Mouse (Mus musculus): Measurements from ENCODE around the gene Uggt1. TPM values are rescaled to one million over a fixed set of nuclear protein-coding genes. Genes with fewer than 3 reads are reported as not detected.

Uggt1 gene
- polyA plus RNA-seq, 1 experiment from 2014 or later = 56.1 TPM

DNA sequence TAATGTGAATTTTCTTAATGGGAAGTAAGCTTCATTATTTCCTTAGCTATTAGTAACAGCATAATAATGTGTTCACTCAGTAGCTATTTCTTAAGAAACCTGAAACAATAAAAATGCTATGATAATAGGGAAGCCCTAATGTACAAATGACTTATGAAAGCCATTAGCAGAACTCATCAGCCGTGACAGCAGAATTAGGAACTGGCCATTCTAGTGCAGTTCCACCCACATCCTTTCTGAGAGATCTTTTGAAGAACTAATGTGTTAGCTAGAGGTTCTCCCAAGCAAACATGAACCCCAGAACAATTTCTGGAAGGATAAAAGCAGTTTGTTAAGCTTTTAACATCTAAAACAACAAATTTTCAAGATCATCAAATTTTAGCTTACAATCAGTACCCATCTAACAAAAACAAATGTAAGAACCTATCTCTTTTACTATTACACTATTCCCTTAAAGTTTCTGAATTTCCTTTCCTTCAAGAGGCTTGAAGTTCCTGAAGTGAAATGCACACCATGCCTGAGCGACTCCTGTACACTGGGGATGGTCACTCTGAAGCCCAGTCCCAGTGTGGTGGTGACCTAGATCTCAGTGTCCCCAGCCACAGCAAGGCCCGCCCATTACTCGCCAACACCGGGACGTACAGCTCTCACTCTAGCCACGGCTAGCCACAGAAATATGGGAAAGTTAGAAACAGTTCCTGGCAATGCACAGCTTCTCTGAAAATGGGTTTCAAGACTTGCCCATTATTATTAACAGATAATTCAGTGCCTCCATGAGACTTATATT is 13.4 kb downstream of the Uggt1 start:
- Histone ChIP-seq H3K4me3 (replicated peaks) (no peak overlapping the region), H3K4me2 (no peak overlapping the region), H3K9ac (no peak overlapping the region), H3K27me3 (no peaks in the 10 kb centered on the region), H3K4me1 (0 out of 2 replicates have a peak, but pooled peaks cover 4% of the 10 kb centered on the region), H3K9me3 (replicated peaks) (no peaks in the 10 kb centered on the region), H3K27ac (no peak overlapping the region), H3K36me3 (peaks cover 62% of the 10 kb centered on the region)
- WGBS = 84% methylated on average over 7 of the region's 7 CpGs
- no peak for ATAC-seq (replicated peaks; ENCODE audit: low FRiP score)

DNA sequence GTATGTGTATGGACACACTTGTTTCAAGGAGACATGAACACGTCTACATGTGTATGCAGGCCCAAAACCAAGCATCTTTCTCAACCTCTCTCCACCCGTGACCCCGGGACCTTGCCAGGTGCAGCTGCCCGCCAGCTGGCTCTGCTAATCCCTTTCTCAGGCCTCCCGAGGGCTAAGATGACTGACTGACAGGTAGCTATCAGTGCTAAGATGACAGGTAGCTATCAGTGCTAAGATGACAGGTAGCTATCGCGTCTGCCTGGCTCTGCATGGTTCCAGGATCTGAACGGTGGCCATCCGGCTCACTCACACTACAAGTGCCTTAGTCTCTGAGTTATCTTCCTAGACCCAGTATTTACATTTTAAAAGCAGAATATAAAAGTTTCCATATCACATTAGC is 16.1 kb downstream of the Uggt1 start:
- 91% methylated on average over 9 of the region's 9 CpGs for WGBS
- no peak for ATAC-seq (replicated peaks; ENCODE audit: low FRiP score)
- H3K9ac ChIP-seq = no peak overlapping the region

DNA sequence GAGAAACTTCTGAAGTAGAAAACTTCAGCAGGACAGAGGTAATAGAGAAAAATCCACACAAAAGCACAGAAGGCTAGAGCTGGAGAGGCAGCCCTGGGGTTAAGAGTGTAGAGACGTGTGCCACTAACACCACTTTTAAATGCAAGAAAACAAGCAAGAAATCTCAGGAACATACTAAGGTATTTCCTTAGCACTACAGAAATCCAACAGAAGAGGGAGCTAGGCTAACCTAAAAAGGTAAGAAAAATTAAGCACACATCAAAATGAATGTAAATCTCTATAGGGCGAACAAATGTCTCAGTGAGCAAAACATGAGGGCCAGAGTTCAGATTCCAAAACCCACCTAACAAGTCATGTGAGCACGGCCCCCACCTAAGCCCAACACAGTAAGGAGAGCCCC is 19.9 kb downstream of the Uggt1 start:
- H3K36me3 ChIP-seq = peaks cover 78% of the 10 kb centered on the region
- no peak overlapping the region for H3K9ac ChIP-seq
- ATAC-seq (replicated peaks; ENCODE audit: low FRiP score) = no peak
- H3K4me3 ChIP-seq (replicated peaks) = no peak overlapping the region
- 78% methylated on average over 3 of the region's 3 CpGs for WGBS
- H3K4me2 ChIP-seq = no peak overlapping the region
- H3K27me3 ChIP-seq = no peaks in the 10 kb centered on the region
- H3K4me1 ChIP-seq = no peaks in the 10 kb centered on the region
- no peak overlapping the region for H3K27ac ChIP-seq
- H3K9me3 ChIP-seq (replicated peaks) = no peaks in the 10 kb centered on the region

More for the DNA sequence above, 16.1 kb downstream of the Uggt1 start:
- Histone ChIP-seq H3K27me3 (no peaks in the 10 kb centered on the region), H3K4me3 (replicated peaks) (no peak overlapping the region), H3K4me1 (no peaks in the 10 kb centered on the region), H3K9me3 (replicated peaks) (no peaks in the 10 kb centered on the region), H3K36me3 (peaks cover 71% of the 10 kb centered on the region), H3K27ac (no peak overlapping the region), H3K4me2 (no peak overlapping the region)

DNA sequence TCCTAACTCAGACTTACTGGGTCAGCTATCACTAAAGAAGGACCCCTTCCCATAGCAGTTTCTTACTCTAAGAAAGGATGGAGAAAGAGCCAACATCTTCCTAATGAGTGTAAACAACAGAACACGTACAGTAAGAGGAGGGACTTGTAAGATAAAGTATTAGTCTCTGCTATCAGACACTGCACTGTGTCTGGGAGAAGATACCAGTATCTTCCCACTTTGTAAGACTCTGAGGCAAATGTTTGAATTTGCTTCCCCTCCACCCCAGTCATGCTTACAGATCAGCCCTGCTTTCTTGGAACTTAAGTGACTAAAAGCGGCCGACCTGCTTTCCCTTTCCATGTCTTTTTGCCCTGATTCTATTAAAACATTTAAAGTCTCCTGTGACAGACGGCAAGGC is 30.2 kb downstream of the Uggt1 start:
- H3K4me2 ChIP-seq = no peak overlapping the region
- no peak overlapping the region for H3K4me3 ChIP-seq (replicated peaks)
- WGBS = 88% methylated on average over 4 of the region's 4 CpGs
- H3K4me1 ChIP-seq = no peaks in the 10 kb centered on the region
- no peak for ATAC-seq (replicated peaks; ENCODE audit: low FRiP score)
- peaks cover 54% of the 10 kb centered on the region for H3K36me3 ChIP-seq
- no peaks in the 10 kb centered on the region for H3K9me3 ChIP-seq (replicated peaks)
- no peak overlapping the region for H3K27ac ChIP-seq
- no peak overlapping the region for H3K9ac ChIP-seq
- no peaks in the 10 kb centered on the region for H3K27me3 ChIP-seq

DNA sequence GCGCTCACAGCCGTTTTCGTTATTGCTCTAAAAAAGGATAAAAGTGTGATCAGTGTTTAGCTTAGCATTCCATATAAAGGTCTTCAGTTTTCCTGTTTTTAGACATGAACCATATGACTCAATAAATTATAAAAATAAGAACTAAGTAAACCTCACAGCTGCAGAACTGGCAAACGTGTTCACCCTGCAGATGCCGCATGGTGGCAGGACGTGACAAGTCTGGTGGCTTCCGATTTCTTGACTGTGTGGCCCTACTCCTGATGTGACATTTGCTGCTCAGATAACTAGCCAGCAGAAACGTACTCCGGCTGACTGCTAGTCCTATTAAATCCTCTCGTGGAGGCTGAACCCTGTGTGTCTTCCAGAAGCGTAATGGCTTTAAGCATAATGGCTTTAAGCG is 42.8 kb downstream of the Uggt1 start:
- no peak overlapping the region for H3K27ac ChIP-seq
- H3K4me1 ChIP-seq = no peaks in the 10 kb centered on the region
- no peaks in the 10 kb centered on the region for H3K9me3 ChIP-seq (replicated peaks)
- no peak overlapping the region for H3K4me2 ChIP-seq
- peaks cover 68% of the 10 kb centered on the region for H3K36me3 ChIP-seq
- no peak for ATAC-seq (replicated peaks; ENCODE audit: low FRiP score)
- no peaks in the 10 kb centered on the region for H3K27me3 ChIP-seq
- H3K9ac ChIP-seq = no peak overlapping the region
- no peak overlapping the region for H3K4me3 ChIP-seq (replicated peaks)
- WGBS = 88% methylated on average over 12 of the region's 12 CpGs

DNA sequence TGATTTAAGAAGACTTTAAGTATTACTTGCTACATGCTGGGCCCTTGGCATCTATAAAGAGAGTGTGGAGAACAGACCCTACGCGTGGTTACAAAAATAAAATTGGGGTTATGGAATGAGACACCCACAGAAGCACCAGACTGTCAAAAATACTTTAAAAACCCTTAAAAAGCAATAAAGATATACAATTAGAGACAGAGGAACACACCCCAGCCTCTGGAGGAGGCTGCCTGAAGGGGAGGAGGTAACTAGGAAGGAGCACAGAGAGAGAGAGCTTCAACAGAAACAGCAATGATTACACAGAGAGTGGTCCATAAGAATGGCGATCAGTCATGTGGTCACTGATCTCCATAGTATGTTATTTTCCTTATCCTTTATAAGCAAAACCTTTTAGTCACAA is 50.0 kb downstream of the Uggt1 start:
- Histone ChIP-seq H3K27me3 (no peaks in the 10 kb centered on the region), H3K4me3 (replicated peaks) (no peak overlapping the region), H3K9ac (no peak overlapping the region), H3K27ac (no peak overlapping the region), H3K36me3 (peaks cover 94% of the 10 kb centered on the region), H3K4me1 (no peaks in the 10 kb centered on the region), H3K4me2 (no peak overlapping the region), H3K9me3 (replicated peaks) (no peaks in the 10 kb centered on the region)
- WGBS = 95% methylated on average over 3 of the region's 3 CpGs
- ATAC-seq (replicated peaks; ENCODE audit: low FRiP score) = no peak

DNA sequence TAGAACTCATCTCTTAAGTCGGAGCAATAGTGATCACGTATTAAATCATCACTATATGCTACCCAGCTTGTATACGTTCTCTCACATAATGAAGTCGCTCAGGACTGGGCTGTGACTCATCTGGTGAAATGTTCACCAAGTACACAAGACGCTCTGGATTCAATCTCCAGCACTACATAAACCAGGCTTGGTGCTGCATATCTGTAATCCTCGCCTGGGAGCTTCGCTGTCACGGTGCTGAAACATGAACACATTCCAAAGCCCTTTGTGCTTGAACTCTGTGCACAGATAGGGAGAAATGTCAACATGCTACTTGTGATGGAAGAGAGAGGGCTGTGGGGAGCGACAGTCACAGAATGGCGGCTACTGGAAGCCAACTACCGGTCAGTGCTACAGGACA is 52.6 kb downstream of the Uggt1 start:
- Histone ChIP-seq H3K9ac (no peak overlapping the region), H3K27me3 (no peaks in the 10 kb centered on the region), H3K4me2 (no peak overlapping the region), H3K27ac (no peak overlapping the region), H3K4me3 (replicated peaks) (no peak overlapping the region), H3K4me1 (no peaks in the 10 kb centered on the region), H3K36me3 (peaks cover 96% of the 10 kb centered on the region), H3K9me3 (replicated peaks) (no peaks in the 10 kb centered on the region)
- ATAC-seq (replicated peaks; ENCODE audit: low FRiP score) = no peak
- 90% methylated on average over 11 of the region's 11 CpGs for whole genome bisulfite sequencing

DNA sequence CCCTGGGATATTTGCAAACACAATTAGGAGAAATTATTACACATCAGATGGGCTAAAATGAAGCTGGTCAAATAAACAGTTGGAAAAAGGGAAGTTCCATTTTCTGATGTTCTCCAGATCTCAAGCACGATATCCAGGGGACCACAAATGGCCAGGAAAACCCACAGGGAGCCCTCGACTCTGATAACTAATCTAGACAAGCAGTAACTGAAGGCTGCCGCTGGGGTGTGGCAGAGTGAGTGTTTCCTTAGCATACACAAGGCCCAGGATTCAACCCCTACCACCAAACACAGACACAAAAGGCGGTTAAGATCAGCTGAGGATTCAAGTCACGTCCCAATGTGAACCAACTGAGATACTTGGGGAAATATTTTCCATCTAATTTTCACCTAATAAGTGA is 64.5 kb downstream of the Uggt1 start:
- ATAC-seq (replicated peaks; ENCODE audit: low FRiP score) = no peak
- H3K4me2 ChIP-seq = no peak overlapping the region
- H3K27me3 ChIP-seq = no peaks in the 10 kb centered on the region
- H3K4me1 ChIP-seq = no peaks in the 10 kb centered on the region
- H3K27ac ChIP-seq = no peak overlapping the region
- WGBS = 91% methylated on average over 5 of the region's 5 CpGs
- peaks cover 91% of the 10 kb centered on the region for H3K36me3 ChIP-seq
- H3K9me3 ChIP-seq (replicated peaks) = no peaks in the 10 kb centered on the region
- H3K9ac ChIP-seq = no peak overlapping the region
- no peak overlapping the region for H3K4me3 ChIP-seq (replicated peaks)

DNA sequence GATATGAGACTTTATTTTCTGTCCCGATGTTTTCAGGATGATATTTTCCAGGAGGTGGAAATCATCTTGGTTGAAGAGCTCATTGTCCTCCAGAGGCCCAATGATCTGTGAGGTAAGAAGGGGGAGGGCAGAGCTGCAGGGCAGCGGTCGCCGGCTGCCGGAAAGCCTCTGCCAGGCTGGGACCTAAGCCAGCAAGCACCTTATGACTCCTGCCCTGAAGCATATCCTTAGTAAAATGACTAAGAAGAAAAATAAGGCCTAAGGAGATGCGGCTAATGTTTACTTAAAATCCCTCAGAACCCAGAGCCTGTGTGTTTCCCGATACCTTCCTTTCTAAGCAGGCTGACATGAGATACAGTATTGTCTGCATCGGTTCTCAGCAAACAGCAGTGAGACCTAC is 71.1 kb downstream of the Uggt1 start:
- H3K9me3 ChIP-seq (replicated peaks) = no peaks in the 10 kb centered on the region
- H3K36me3 ChIP-seq = peaks cover 89% of the 10 kb centered on the region
- H3K4me3 ChIP-seq (replicated peaks) = no peak overlapping the region
- no peak overlapping the region for H3K4me2 ChIP-seq
- no peaks in the 10 kb centered on the region for H3K4me1 ChIP-seq
- WGBS = 91% methylated on average over 8 of the region's 8 CpGs
- H3K27ac ChIP-seq = no peak overlapping the region
- no peak for ATAC-seq (replicated peaks; ENCODE audit: low FRiP score)
- no peaks in the 10 kb centered on the region for H3K27me3 ChIP-seq
- H3K9ac ChIP-seq = no peak overlapping the region

DNA sequence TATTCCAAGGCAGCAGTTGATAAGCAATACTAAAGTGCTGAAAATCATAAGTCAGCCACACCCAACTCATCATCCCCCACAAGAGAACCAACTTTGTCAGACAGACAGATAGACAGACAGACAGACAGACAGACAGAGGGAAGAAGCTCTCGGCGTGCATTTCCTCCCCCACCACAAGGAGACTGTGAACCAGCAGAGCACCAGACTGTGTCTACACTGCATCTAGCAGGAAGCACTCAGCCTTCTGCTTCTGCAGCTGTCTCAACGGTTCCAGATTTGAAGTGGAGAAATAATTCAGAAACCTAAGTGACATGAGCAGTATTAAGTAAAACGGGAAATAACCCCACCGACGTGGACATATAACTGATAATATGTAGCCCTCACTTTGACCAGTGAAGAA is 71.6 kb downstream of the Uggt1 start:
- Histone ChIP-seq H3K36me3 (peaks cover 88% of the 10 kb centered on the region), H3K4me1 (no peaks in the 10 kb centered on the region), H3K27ac (no peak overlapping the region), H3K27me3 (no peaks in the 10 kb centered on the region), H3K9me3 (replicated peaks) (no peaks in the 10 kb centered on the region), H3K9ac (no peak overlapping the region), H3K4me3 (replicated peaks) (no peak overlapping the region), H3K4me2 (no peak overlapping the region)
- no peak for ATAC-seq (replicated peaks; ENCODE audit: low FRiP score)
- WGBS = 90% methylated on average over 6 of the region's 6 CpGs

DNA sequence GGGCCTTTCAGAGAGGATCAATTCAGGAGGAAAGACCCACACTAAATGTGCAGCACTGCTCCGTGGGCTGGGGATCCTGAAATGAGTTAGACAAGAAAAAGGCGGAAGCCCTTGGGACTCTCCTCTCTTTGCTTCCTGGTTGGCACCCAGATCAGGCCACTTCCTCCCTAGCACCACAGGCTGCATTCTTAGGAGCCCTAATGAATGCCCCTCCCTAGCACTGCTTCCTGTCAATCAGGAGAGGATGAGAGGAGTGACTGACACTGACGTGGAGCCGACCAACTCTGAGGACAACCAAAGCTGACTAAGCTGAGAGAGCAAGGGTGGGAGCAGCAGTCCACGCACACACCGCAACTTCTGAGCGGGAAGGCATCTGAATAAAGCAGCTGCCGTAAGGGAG is 81.8 kb downstream of the Uggt1 start:
- H3K4me3 ChIP-seq (replicated peaks) = no peak overlapping the region
- no peak overlapping the region for H3K4me2 ChIP-seq
- H3K9ac ChIP-seq = no peak overlapping the region
- no peak for ATAC-seq (replicated peaks; ENCODE audit: low FRiP score)
- H3K9me3 ChIP-seq (replicated peaks) = no peaks in the 10 kb centered on the region
- no peak overlapping the region for H3K27ac ChIP-seq
- WGBS = 80% methylated on average over 8 of the region's 8 CpGs
- H3K4me1 ChIP-seq = no peaks in the 10 kb centered on the region
- H3K36me3 ChIP-seq = peaks cover 91% of the 10 kb centered on the region
- no peaks in the 10 kb centered on the region for H3K27me3 ChIP-seq

DNA sequence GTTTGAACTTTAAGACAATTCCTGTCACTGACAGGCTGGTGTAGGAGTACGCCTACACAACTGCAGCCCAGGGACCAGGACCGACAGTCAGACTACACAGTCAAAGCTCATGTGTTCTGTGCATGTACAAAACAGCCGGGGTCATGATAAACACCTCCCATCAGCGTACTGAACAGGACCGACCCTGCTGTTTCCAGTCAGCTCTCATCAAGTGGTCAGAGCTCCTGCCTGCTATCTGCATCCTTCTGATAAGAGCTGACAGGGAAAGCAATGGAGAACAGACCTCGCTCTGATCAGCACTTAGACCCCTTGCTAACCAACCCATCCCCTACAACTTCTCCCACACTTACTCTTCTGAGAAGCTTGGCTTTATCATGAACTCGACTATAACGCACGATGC is 83.3 kb downstream of the Uggt1 start:
- Histone ChIP-seq H3K36me3 (peaks cover 96% of the 10 kb centered on the region), H3K4me2 (no peak overlapping the region), H3K4me1 (no peaks in the 10 kb centered on the region), H3K9ac (no peak overlapping the region), H3K9me3 (replicated peaks) (no peaks in the 10 kb centered on the region), H3K27me3 (no peaks in the 10 kb centered on the region), H3K4me3 (replicated peaks) (no peak overlapping the region), H3K27ac (no peak overlapping the region)
- no peak for ATAC-seq (replicated peaks; ENCODE audit: low FRiP score)
- WGBS = 91% methylated on average over 9 of the region's 9 CpGs

DNA sequence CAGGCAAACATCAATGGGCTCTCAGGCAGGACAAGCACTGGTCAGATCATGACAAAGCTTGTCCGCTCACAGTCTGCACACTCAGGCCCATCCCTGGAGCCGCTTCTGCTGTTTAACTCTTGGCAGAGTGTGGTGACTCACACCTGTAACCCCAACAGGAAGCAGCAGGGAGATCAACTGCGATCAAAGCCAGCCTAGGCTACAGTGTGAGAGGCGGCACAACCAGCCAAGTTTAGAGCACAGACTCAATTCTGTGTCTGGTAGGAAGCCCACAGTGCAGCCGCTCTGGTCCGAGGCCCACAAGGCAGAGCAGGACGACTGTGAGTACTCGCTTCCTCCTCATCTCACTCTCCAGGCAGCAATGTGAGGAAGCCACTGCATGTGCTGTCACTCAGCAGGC is 84.3 kb downstream of the Uggt1 start:
- Histone ChIP-seq H3K36me3 (peaks cover 96% of the 10 kb centered on the region), H3K4me2 (no peak overlapping the region), H3K27me3 (no peaks in the 10 kb centered on the region), H3K9me3 (replicated peaks) (no peaks in the 10 kb centered on the region), H3K27ac (no peak overlapping the region), H3K4me1 (no peaks in the 10 kb centered on the region), H3K9ac (no peak overlapping the region), H3K4me3 (replicated peaks) (no peak overlapping the region)
- 88% methylated on average over 8 of the region's 8 CpGs for WGBS
- no peak for ATAC-seq (replicated peaks; ENCODE audit: low FRiP score)

Data from kidney, embryonic 15.5 days (tissue).